Mouse (Mus musculus): Measurements from ENCODE around the gene Sema3a. TPM values are rescaled to one million over a fixed set of nuclear protein-coding genes. Genes with fewer than 3 reads are reported as not detected.

Sema3a gene
- 1.6 TPM for polyA plus RNA-seq (2015; fragmentation: Illumina TruSeq; extraction: RNeasy Lipid Tissue Mini Kit (QIAGEN cat#74804); ENCODE audit: insufficient read depth, low read depth, low replicate concordance)

GRCm38 (mm10) chr5:13125241-13125692 lies at the start of gene Sema3a:
Gene Sema3a (plus strand): TSS chr5:13125414.

